Mouse (Mus musculus): Measurements from ENCODE around the gene Mgarp. TPM values are rescaled to one million over a fixed set of nuclear protein-coding genes. Genes with fewer than 3 reads are reported as not detected.
"Not testable (repeated sequence)": the region's sequence is repeated elsewhere in the genome, so short reads cannot be mapped to it uniquely, and the experiment has no call there.

The Mgarp gene
- polyA plus RNA-seq, 1 experiment from 2014 or later: 0.39 TPM

DNA sequence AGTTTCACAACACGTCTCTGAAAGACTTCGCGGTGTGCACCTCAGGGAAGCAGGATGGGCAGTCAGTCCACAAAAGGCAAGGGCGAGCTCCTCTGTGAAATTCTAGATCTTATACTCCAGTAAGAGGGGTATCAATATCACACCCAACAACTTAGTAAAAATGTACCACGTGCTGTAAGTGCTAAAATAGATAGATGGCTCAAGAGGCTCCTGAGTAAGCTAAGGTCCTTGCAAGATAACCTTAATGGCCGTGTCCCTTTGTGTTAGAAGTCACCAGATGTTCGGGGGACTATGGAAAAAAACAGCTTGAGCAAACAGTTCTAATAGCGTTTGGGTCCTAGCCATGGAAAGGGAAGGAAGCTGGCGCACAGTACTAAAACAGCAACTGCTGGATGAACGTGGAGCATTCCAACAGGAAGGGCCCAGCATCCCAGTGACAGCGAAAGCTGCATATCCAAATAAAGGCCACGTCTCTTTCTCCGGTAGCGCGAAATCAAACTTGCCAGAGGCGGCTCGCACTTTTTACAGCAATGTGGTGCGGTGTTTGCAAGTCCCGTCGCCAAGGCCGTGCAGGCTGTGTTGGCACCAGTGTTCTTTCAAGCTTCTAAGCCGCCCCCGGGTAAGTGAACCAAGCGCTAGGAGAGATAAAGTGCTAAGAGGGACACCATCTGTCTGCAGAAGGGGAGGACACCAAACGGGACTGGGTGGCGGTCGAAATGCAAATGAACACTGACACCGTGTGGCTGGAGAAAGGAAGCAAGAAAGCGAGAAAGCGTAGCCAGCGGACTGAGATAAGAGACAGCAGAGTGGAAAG lies 31.6 kb downstream of the Mgarp start:
- WGBS: 7% methylated on average over 31 of the region's 31 CpGs
- Histone ChIP-seq H3K9me3 (replicated peaks; ENCODE audit: control insufficient read depth, low read length, poor library complexity, severe bottlenecking) (no peaks in the 10 kb centered on the region), H3K9ac (ENCODE audit: low read depth, low read length) (peak overlapping the region; percentile 61), H3K27me3 (ENCODE audit: control insufficient read depth, insufficient read depth, low read depth, low read length) (peaks cover 7% of the 10 kb centered on the region), H3K27ac (ENCODE audit: low read length) (no peak overlapping the region), H3K4me1 (ENCODE audit: control insufficient read depth, insufficient read depth, low read length) (peaks cover 5% of the 10 kb centered on the region), H3K4me2 (ENCODE audit: low read length) (peak overlapping the region; percentile 75), H3K36me3 (ENCODE audit: control insufficient read depth, insufficient read depth, low read length) (no peaks in the 10 kb centered on the region), H3K4me3 (ENCODE audit: low read depth, low read length) (peak overlapping the region; percentile 40)
- ATAC-seq: peak; percentile 93

DNA sequence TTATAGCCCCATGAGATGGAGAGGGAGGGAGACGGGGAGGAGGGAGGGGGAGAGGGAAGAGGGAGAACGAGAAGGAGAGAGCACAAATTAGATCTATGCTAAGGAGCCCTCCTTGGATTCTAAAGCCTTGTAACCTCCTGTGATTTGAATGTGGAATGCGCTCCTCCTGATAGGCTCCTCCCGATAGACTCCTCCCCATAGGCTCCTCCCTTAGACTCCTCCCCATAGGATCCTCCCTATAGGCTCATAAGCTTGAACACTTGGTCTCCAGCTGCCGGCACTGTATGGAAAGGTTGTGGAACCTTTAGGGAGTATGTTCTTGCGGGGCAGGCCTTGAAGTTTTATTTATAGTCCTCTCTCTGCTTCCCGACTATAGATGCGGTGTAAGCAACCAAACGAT lies 35.5 kb downstream of the Mgarp start:
- Histone ChIP-seq H3K36me3 (ENCODE audit: control insufficient read depth, insufficient read depth, low read length) (no peaks in the 10 kb centered on the region), H3K27ac (ENCODE audit: low read length) (no peak overlapping the region), H3K4me3 (ENCODE audit: low read depth, low read length) (no peak overlapping the region), H3K9ac (ENCODE audit: low read depth, low read length) (no peak overlapping the region), H3K9me3 (replicated peaks; ENCODE audit: control insufficient read depth, low read length, poor library complexity, severe bottlenecking) (no peaks in the 10 kb centered on the region), H3K4me2 (ENCODE audit: low read length) (no peak overlapping the region), H3K4me1 (ENCODE audit: control insufficient read depth, insufficient read depth, low read length) (peaks cover 8% of the 10 kb centered on the region), H3K27me3 (ENCODE audit: control insufficient read depth, insufficient read depth, low read depth, low read length) (peaks cover 19% of the 10 kb centered on the region)
- ATAC-seq: no peak
- WGBS: 24% methylated on average over 9 of the region's 9 CpGs

GRCm38 (mm10) chr3:51359558-51360307 lies 36.8 kb downstream of the Mgarp start:
- Histone ChIP-seq H3K9ac (ENCODE audit: low read depth, low read length) (no peak overlapping the region), H3K27me3 (ENCODE audit: control insufficient read depth, insufficient read depth, low read depth, low read length) (peaks cover 19% of the 10 kb centered on the region), H3K27ac (ENCODE audit: low read length) (no peak overlapping the region), H3K4me3 (ENCODE audit: low read depth, low read length) (no peak overlapping the region), H3K9me3 (replicated peaks; ENCODE audit: control insufficient read depth, low read length, poor library complexity, severe bottlenecking) (no peaks in the 10 kb centered on the region), H3K36me3 (ENCODE audit: control insufficient read depth, insufficient read depth, low read length) (no peaks in the 10 kb centered on the region), H3K4me2 (ENCODE audit: low read length) (peak overlapping the region; percentile 76; the same call in 1 of the 2 replicates), H3K4me1 (ENCODE audit: control insufficient read depth, insufficient read depth, low read length) (peaks cover 5% of the 10 kb centered on the region)
- peak; percentile 20; the same call in 1 of the 2 replicates for ATAC-seq
- WGBS: 26% methylated on average over 14 of the region's 14 CpGs

DNA sequence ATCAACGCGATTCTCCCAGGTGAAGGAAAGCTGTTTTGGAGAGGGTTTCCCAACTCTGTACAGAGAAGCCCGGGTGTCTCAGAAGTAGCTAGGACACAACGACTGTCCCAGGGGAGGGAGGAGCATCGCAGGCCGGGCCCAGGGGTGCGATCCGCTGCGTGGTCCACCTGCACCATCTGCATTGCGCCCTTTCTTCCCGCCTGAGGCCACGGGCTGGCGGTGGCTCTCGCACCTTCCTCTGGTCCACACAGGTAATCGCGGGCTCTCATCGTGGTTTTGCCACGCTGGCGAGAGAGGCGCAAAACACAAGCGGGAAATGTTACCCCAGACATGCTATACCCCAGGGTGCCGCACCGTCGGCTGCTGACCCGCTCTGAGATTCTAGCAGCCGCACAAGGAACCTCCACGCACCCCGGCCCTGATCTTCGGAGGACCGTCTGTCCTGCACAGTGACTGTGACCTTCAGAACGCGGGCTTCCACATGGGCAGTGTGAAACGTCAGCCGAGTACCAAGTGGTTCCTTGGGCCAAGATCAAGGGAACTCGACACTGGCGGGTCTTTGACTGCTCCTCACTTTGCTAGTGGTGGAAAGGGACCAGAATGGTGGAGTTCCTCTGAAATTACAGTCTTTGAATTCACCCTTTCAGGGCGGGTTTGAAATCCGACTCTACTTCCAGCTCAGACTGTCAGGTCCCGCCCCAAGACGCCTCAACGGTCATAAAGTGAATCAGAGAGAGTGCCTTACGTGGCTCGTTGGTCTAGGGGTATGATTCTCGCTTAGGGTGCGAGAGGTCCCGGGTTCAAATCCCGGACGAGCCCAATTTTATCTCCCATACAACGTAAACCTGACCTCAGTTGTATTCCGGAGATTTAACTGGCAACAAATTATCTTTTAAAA lies 37.6 kb downstream of the Mgarp start:
- H3K4me2 ChIP-seq (ENCODE audit: low read length): peak overlapping the region; percentile 76
- ATAC-seq: peak; percentile 63
- H3K27ac ChIP-seq (ENCODE audit: low read length): no peak overlapping the region
- H3K4me1 ChIP-seq (ENCODE audit: control insufficient read depth, insufficient read depth, low read length): peaks cover 3% of the 10 kb centered on the region; the same call in 1 of the 2 replicates
- peak overlapping the region; percentile 60 for H3K9ac ChIP-seq (ENCODE audit: low read depth, low read length)
- no peaks in the 10 kb centered on the region for H3K36me3 ChIP-seq (ENCODE audit: control insufficient read depth, insufficient read depth, low read length)
- peaks cover 19% of the 10 kb centered on the region for H3K27me3 ChIP-seq (ENCODE audit: control insufficient read depth, insufficient read depth, low read depth, low read length)
- no peaks in the 10 kb centered on the region for H3K9me3 ChIP-seq (replicated peaks; ENCODE audit: control insufficient read depth, low read length, poor library complexity, severe bottlenecking)
- H3K4me3 ChIP-seq (ENCODE audit: low read depth, low read length): peak overlapping the region; percentile 46
- WGBS: 1% methylated on average over 50 of the region's 50 CpGs

DNA sequence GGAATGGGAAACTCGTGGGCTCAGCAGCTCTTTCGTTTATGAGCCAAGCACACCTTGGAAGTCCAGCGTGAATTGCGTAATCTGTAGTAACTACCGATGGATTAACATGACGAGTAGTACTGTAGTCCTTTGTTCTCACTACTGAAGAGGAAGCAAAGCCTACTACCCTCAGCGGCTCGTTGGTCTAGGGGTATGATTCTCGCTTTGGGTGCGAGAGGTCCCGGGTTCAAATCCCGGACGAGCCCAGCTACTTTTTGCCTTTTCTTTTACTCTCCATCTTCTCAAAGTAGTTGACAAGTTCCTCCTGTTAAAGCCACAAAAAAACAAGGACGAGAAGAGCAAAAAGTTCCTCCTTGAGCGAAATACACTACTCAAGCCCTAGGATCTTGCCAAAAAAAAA lies 38.4 kb downstream of the Mgarp start:
- Histone ChIP-seq H3K4me1 (ENCODE audit: control insufficient read depth, insufficient read depth, low read length) (peaks cover 3% of the 10 kb centered on the region; the same call in 1 of the 2 replicates), H3K27me3 (ENCODE audit: control insufficient read depth, insufficient read depth, low read depth, low read length) (peaks cover 16% of the 10 kb centered on the region), H3K9ac (ENCODE audit: low read depth, low read length) (no peak overlapping the region), H3K4me2 (ENCODE audit: low read length) (peak overlapping the region; percentile 76), H3K36me3 (ENCODE audit: control insufficient read depth, insufficient read depth, low read length) (no peaks in the 10 kb centered on the region), H3K27ac (ENCODE audit: low read length) (no peak overlapping the region), H3K9me3 (replicated peaks; ENCODE audit: control insufficient read depth, low read length, poor library complexity, severe bottlenecking) (no peaks in the 10 kb centered on the region), H3K4me3 (ENCODE audit: low read depth, low read length) (peak overlapping the region; percentile 46)
- WGBS: 2% methylated on average over 15 of the region's 15 CpGs
- ATAC-seq: peak; percentile 54; the same call in 1 of the 2 replicates

DNA sequence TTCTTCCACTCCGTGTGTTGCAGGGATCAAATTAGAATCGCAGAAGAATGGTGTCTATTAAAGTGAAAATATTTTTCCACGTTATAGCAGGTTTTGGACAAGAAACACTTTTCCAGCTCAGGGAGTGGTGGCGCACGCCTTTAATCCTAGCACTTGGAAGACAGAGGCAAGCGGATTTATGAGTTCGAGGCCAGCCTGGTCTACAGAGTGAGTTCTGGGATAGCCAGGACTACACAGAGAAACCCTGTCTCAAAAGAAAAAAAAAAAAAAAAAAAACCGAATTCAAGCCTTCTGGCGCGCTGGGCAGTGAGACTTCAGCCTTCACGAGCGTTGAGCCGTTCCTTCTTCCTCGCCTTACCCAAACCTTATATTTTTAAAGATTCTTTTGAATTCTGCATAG lies 38.9 kb downstream of the Mgarp start:
- Histone ChIP-seq H3K4me3 (ENCODE audit: low read depth, low read length) (peak overlapping the region; percentile 46), H3K36me3 (ENCODE audit: control insufficient read depth, insufficient read depth, low read length) (no peaks in the 10 kb centered on the region), H3K27ac (ENCODE audit: low read length) (no peak overlapping the region), H3K4me2 (ENCODE audit: low read length) (peak overlapping the region; percentile 76), H3K9ac (ENCODE audit: low read depth, low read length) (no peak overlapping the region), H3K9me3 (replicated peaks; ENCODE audit: control insufficient read depth, low read length, poor library complexity, severe bottlenecking) (no peaks in the 10 kb centered on the region), H3K27me3 (ENCODE audit: control insufficient read depth, insufficient read depth, low read depth, low read length) (peaks cover 16% of the 10 kb centered on the region), H3K4me1 (ENCODE audit: control insufficient read depth, insufficient read depth, low read length) (peaks cover 3% of the 10 kb centered on the region; the same call in 1 of the 2 replicates)
- no peak for ATAC-seq
- WGBS: 11% methylated on average over 14 of the region's 14 CpGs

DNA sequence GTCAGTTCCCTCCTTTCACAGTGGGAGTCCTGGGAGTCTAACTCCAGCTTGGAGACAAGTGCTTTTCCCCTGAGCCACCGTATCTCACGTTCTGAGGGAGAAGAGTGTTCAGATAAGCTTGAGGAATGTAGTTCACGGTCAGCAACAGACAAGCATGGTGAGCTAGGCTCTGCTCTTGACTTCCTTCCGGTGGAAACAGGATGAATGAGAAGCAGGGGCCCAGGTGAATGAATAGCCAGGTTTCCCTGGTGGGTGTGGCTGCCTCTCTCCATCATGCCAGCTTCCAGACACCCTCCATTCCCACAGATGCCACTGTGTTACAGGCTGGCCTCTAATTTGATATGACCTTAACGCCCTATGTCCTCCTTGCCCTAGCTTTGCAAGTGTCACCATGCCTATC lies 39.5 kb downstream of the Mgarp start:
- H3K27me3 ChIP-seq (ENCODE audit: control insufficient read depth, insufficient read depth, low read depth, low read length): peaks cover 16% of the 10 kb centered on the region
- H3K27ac ChIP-seq (ENCODE audit: low read length): no peak overlapping the region
- H3K4me1 ChIP-seq (ENCODE audit: control insufficient read depth, insufficient read depth, low read length): peaks cover 3% of the 10 kb centered on the region; the same call in 1 of the 2 replicates
- no peak overlapping the region for H3K4me3 ChIP-seq (ENCODE audit: low read depth, low read length)
- 56% methylated on average over 5 of the region's 5 CpGs for WGBS
- H3K36me3 ChIP-seq (ENCODE audit: control insufficient read depth, insufficient read depth, low read length): no peaks in the 10 kb centered on the region
- ATAC-seq: no peak
- H3K9ac ChIP-seq (ENCODE audit: low read depth, low read length): no peak overlapping the region
- no peaks in the 10 kb centered on the region for H3K9me3 ChIP-seq (replicated peaks; ENCODE audit: control insufficient read depth, low read length, poor library complexity, severe bottlenecking)
- H3K4me2 ChIP-seq (ENCODE audit: low read length): no peak overlapping the region

DNA sequence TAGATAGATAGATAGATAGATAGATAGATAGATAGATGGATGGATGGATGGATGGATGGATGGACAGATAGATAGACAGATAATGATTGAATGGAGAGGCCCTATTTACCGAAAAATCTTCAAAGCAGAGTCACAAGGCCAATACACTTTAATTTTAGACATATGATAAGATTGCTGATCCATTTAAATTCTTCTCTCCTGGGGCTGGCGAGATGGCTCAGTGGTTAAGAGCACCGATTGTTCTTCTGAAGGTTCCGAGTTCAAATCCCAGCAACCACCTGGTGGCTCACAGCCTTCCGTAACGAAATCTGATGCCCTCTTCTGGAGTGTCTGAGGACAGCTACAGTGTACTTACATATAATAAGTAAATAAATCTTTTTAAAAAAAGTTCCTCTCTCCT lies 41.6 kb downstream of the Mgarp start:
- H3K9me3 ChIP-seq (replicated peaks; ENCODE audit: control insufficient read depth, low read length, poor library complexity, severe bottlenecking); ATAC-seq; H3K4me3 ChIP-seq (ENCODE audit: low read depth, low read length); H3K9ac ChIP-seq (ENCODE audit: low read depth, low read length); H3K36me3 ChIP-seq (ENCODE audit: control insufficient read depth, insufficient read depth, low read length); H3K4me1 ChIP-seq (ENCODE audit: control insufficient read depth, insufficient read depth, low read length); H3K4me2 ChIP-seq (ENCODE audit: low read length); H3K27ac ChIP-seq (ENCODE audit: low read length): not testable (repeated sequence)
- peaks cover 11% of the 10 kb centered on the region for H3K27me3 ChIP-seq (ENCODE audit: control insufficient read depth, insufficient read depth, low read depth, low read length)
- 90% methylated on average over 6 of the region's 6 CpGs for WGBS
